Mouse (Mus musculus) stomach, postnatal 0 days (tissue): ENCODE results near the gene Mea1.

Experiments
- CTCF ChIP-seq: IDR thresholded peaks from 2 replicates; pipeline ENCODE4 v1.5.1; 2016; ENCODE audit warnings: antibody characterized with exemption, low read depth, mild to moderate bottlenecking, moderate library complexity
- EP300 ChIP-seq: optimal IDR thresholded peaks from 2 replicates; pipeline ENCODE3; 2016; ENCODE audit warnings: antibody characterized with exemption

DNA sequence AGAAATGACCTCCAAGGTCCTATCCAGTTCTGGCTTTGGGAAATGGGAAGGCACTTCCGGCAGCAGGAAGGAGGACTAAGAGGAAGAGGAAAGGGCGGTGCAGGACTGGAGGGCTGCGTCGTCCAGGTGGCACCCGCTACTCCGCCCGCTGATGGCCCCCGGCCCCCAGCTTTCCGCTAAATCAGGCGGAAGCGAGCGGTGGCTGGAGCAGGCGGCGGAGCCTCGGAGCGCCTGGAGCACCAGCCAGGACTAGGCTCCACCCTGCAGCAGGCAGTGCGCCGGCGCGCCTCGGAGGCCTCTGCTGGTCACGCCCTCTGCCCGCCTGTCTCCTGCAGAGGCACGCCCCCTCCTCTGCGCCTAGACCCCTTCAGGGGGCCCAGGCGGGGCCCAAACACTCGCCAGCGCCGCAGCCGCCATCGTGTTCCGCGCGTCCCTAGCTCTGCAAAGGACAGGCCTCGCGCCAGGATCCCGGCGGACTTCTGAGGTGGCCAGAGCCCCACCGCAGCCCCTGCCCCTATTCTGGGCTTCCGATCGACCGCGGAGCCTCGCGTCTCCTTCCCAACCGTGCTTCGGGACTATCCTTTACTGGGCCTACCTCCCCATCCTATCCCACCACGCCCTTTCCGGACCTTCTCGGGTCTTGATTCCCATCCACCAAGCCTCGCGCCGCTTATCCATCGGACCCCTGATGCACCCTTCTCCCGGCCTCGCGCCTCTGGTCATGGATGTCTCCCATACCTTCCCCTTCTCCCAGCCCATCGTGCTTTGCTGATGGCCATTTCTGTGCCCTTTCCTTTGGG lies 28.2 kb upstream of the Mea1 start, which contains the start of gene Cul7:
- TF ChIP-seq CTCF: no peak; the same call in 1 of the 2 replicates
- TF ChIP-seq EP300: peak; percentile 77
